Mouse (Mus musculus) megakaryocyte progenitor cell, adult 5-6 weeks (primary cell): Measurements from ENCODE around the gene Btbd35f6. TPM values are rescaled to one million over a fixed set of nuclear protein-coding genes. Genes with fewer than 3 reads are reported as not detected.
"Not testable (repeated sequence)": the region's sequence is repeated elsewhere in the genome, so short reads cannot be mapped to it uniquely, and the experiment has no call there.

Experiments
- ATAC-seq: replicated peaks from 2 replicates; pipeline ENCODE4 v1.8.0; 2016; ENCODE audit warnings: mild to moderate bottlenecking, moderate TSS enrichment, inconsistent platforms; ENCODE audit not compliant: poor library complexity
- total RNA-seq, 2 experiments: library from RNA; stranded (forward) in 1 of 2; stranded (reverse) in 1 of 2; fragments of 157-497, 149-512 nt in 1 of 2; fragments of 200-1000 nt in 1 of 2; gene quantifications; 2 replicates each; pipeline versions ENCODE4 v1.2.3 to v1.2.4; 2015 to 2017

Gene Btbd35f6
- not detected in 2 replicates for total RNA-seq (2015)
- total RNA-seq (2017), result not detected in 2 replicates

- not testable (repeated sequence) for ATAC-seq
Measured at GRCm38 (mm10) chrX:33956440-33956839, at the start of gene Btbd35f6. TSS of gene Btbd35f6 (minus strand) at chrX:33956540.

GRCm38 (mm10) chrX:33986716-33987115 lies 30.4 kb upstream of the Btbd35f6 start, which contains the start of gene Gm21870:
TSS of gene Gm21870 (minus strand) at chrX:33986816.
- ATAC-seq, result not testable (repeated sequence)

GRCm38 (mm10) chrX:33930216-33930615 lies 26.1 kb downstream of the Btbd35f6 start:
- ATAC-seq, result not testable (repeated sequence)

GRCm38 (mm10) chrX:33928225-33928624 lies 28.1 kb downstream of the Btbd35f6 start:
- not testable (repeated sequence) for ATAC-seq

GRCm38 (mm10) chrX:33926344-33926743 lies 30.0 kb downstream of the Btbd35f6 start:
- ATAC-seq, result not testable (repeated sequence)

GRCm38 (mm10) chrX:33925420-33925819 lies 30.9 kb downstream of the Btbd35f6 start:
- not testable (repeated sequence) for ATAC-seq

Other genes starting within 250 kb of the Btbd35f6 start
- gene Gm21870, start 30.3 kb upstream of the Btbd35f6 start, total RNA-seq (2015), result not detected in 2 replicates
- not detected in 2 replicates for gene Gm21870, start 30.3 kb upstream of the Btbd35f6 start, total RNA-seq (2017)
- not detected in 2 replicates for gene Btbd35f9, start 205.0 kb upstream of the Btbd35f6 start, total RNA-seq (2015)
- gene Btbd35f9, start 205.0 kb upstream of the Btbd35f6 start, total RNA-seq (2017), result not detected in 2 replicates